Mouse (Mus musculus) frontal cortex, adult (tissue): Measurements from ENCODE around the gene Efcab2.

Experiments used
- ATAC-seq: cut with Nextera tagmentation; 2 replicates; pipeline ENCODE4 v1.9.2; 2017; ENCODE audit warnings: mild to moderate bottlenecking, moderate library complexity, mixed read lengths; ENCODE audit not compliant: low TSS enrichment

Gene Efcab2

GRCm38 (mm10) chr1:178405951-178406711, at the start of gene Efcab2:
TSS of gene Efcab2 (plus strand) at chr1:178406085.
- ATAC-seq, result peak; percentile 96

GRCm38 (mm10) chr1:178357776-178358710, 47.8 kb upstream of the Efcab2 start:
- peak; percentile 90 for ATAC-seq

- ATAC-seq, result no peak
Observed at GRCm38 (mm10) chr1:178360264-178360663, 45.6 kb upstream of the Efcab2 start.

- no peak for ATAC-seq
Observed at GRCm38 (mm10) chr1:178360702-178361101, 45.2 kb upstream of the Efcab2 start.

- no peak for ATAC-seq
Observed at GRCm38 (mm10) chr1:178365171-178365570, 40.7 kb upstream of the Efcab2 start.

GRCm38 (mm10) chr1:178368121-178368520, 37.8 kb upstream of the Efcab2 start:
- ATAC-seq, result no peak

- peak; percentile 95 for ATAC-seq
Observed at GRCm38 (mm10) chr1:178368548-178369271, 37.2 kb upstream of the Efcab2 start.

GRCm38 (mm10) chr1:178369272-178369651, 36.6 kb upstream of the Efcab2 start:
- ATAC-seq, result peak; percentile 32

GRCm38 (mm10) chr1:178372681-178373080, 33.2 kb upstream of the Efcab2 start:
- no peak for ATAC-seq

GRCm38 (mm10) chr1:178375381-178375780, 30.5 kb upstream of the Efcab2 start:
- ATAC-seq, result no peak

GRCm38 (mm10) chr1:178376061-178376460, 29.8 kb upstream of the Efcab2 start:
- no peak for ATAC-seq

- no peak for ATAC-seq
Observed at GRCm38 (mm10) chr1:178376907-178377306, 29.0 kb upstream of the Efcab2 start.

GRCm38 (mm10) chr1:178378115-178378514, 27.8 kb upstream of the Efcab2 start:
- no peak for ATAC-seq

GRCm38 (mm10) chr1:178379224-178379623, 26.7 kb upstream of the Efcab2 start:
- no peak for ATAC-seq

- ATAC-seq, result peak; percentile 52
Observed at GRCm38 (mm10) chr1:178382165-178382564, 23.7 kb upstream of the Efcab2 start.

- peak; percentile 60; the same call in 1 of the 2 replicates for ATAC-seq
Observed at GRCm38 (mm10) chr1:178388802-178389201, 17.1 kb upstream of the Efcab2 start.

GRCm38 (mm10) chr1:178389401-178389800, 16.5 kb upstream of the Efcab2 start:
- ATAC-seq, result 0 out of 2 replicates have a peak, but pooled peaks have one; percentile 11

- no peak for ATAC-seq
Observed at GRCm38 (mm10) chr1:178392970-178393369, 12.9 kb upstream of the Efcab2 start.

- no peak for ATAC-seq
Observed at GRCm38 (mm10) chr1:178395091-178395490, 10.8 kb upstream of the Efcab2 start.

- ATAC-seq, result no peak
Observed at GRCm38 (mm10) chr1:178396383-178396782, 9.5 kb upstream of the Efcab2 start.

- ATAC-seq, result no peak
Observed at GRCm38 (mm10) chr1:178399879-178400278, 6.0 kb upstream of the Efcab2 start.

- no peak for ATAC-seq
Observed at GRCm38 (mm10) chr1:178400652-178401051, 5.2 kb upstream of the Efcab2 start.
